Mouse (Mus musculus): ENCODE data around the gene Sec14l1. TPM values are rescaled to one million over a fixed set of nuclear protein-coding genes. Genes with fewer than 3 reads are reported as not detected.

Gene Sec14l1
- polyA plus RNA-seq, 1 experiment from 2014 or later, result 67.2 TPM

DNA sequence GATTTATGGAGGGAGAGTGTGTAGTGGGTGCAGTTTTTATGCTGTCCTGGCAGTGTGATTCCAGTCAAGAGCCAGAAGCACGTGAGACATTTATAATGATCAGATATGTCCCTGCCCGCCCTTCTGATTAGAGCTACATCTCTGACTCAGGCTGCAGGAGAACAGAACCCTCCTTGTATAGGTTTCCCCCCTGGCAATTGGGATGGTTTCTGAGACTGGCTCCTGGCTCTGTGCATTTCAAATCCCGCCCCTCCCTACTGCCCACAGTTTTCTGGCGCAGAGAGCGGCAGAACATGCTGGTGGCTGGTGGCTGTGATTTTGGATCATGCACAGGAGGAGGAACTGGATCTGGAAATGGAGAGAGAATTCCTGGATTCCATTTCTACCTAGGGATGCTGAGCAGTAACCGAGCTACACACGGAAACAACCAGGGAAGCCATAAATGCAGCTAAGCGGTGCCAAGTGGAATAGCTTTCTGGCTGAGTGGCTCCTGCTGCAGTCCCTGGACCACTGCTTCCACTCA, 93.2 kb downstream of the Sec14l1 start:
- H3K4me2 ChIP-seq, result no peak overlapping the region
- no peak for ATAC-seq (ENCODE audit: low FRiP score)
- 84% methylated on average over 8 of the region's 8 CpGs for WGBS
- no peak overlapping the region for H3K9ac ChIP-seq
- no peaks in the 10 kb centered on the region for H3K9me3 ChIP-seq
- H3K27ac ChIP-seq, result no peak overlapping the region
- no peak overlapping the region for H3K4me3 ChIP-seq (replicated peaks)
- no peaks in the 10 kb centered on the region for H3K4me1 ChIP-seq
- H3K36me3 ChIP-seq (replicated peaks), result no peaks in the 10 kb centered on the region
- peaks cover 9% of the 10 kb centered on the region for H3K27me3 ChIP-seq

Small RNA genes within 50 kb of the gene (microRNA-seq; reads per million reads assigned to microRNA genes)
- gene Gm24323, result not detected
- 1.7 reads per million for gene Mir6516

Other genes with a start within 250 kb of the Sec14l1 start
- 17.8 and 19.0 TPM in 2 replicates for gene Mgat5b, start 196.3 kb upstream of the Sec14l1 start, polyA plus RNA-seq (2016; fragmentation: Nextera tagmentation; extraction: Ambion mirVana)
- gene Sept9, start 84.5 kb downstream of the Sec14l1 start, polyA plus RNA-seq (2016; fragmentation: Nextera tagmentation; extraction: Ambion mirVana), result 180 and 192 TPM in 2 replicates